Mouse (Mus musculus) heart, adult 2 months (tissue): ENCODE measurements around the gene Hoxb7.

Source experiments
- CTCF ChIP-seq: fragments of 200-600 bp; IDR thresholded peaks from 2 replicates; pipeline ENCODE4 v1.8.1; 2022; ENCODE audit warnings: antibody characterized with exemption, mild to moderate bottlenecking, moderate library complexity
- EP300 ChIP-seq: fragments of 200-500 bp; IDR thresholded peaks from 2 replicates; pipeline ENCODE4 v1.6.1; 2011; ENCODE audit warnings: low read depth, low read length, control low read depth; ENCODE audit not compliant: insufficient read depth
- POLR2A ChIP-seq: fragments of 200-500 bp; IDR thresholded peaks from 2 replicates; pipeline ENCODE4 v1.6.1; 2011; ENCODE audit warnings: mild to moderate bottlenecking, low read depth, low read length, control low read depth; ENCODE audit not compliant: insufficient read depth

DNA sequence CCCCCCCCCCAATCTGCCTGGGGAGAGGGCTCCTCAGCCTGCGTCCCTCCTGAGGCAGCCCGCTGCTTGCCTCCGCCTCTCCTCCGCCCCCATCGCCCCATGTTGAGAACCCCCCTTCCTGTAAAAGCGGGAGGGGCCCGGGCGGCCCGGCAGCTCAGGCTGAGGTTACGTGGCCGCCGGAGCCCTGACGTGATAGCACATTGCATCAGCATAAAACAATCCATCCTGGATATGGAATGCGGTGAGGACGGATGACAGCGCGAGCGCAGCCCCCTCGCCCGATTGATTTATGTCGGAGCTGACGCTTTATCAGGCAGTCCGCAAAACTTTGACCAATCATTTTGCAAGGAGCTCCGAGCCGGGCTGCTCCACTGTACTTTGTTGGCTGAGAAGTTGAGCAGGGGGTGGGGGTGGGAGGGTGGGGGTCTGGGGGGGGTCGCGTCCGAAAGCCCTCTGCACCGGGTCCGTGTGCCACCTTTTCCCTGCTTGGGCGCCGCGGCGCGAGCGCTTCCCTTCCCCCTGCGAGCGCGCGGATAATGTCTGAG, 15.4 kb upstream of the Hoxb7 start, which contains the start of gene Hoxb9:
- TF ChIP-seq POLR2A: no peak
- TF ChIP-seq CTCF: no peak
- no peak for TF ChIP-seq EP300
